Mouse (Mus musculus) large intestine, adult 2 months (tissue): ENCODE data around the gene Bclaf3. TPM values are rescaled to one million over a fixed set of nuclear protein-coding genes. Genes with fewer than 3 reads are reported as not detected.
"Not testable (repeated sequence)": the region's sequence is repeated elsewhere in the genome, so short reads cannot be mapped to it uniquely, and the experiment has no call there.

Experiments
- DNase-seq: peaks from one replicate; pipeline ENCODE4 v3.0.0-alpha.2; 2012; ENCODE audit warnings: low read depth, low spot score
- WGBS: fragments of 180-500 bp; shearing (Covaris S2); methylation state at CpG from one replicate; pipeline ENCODE4 v1.1.7; 2018; 5-methylcytosine and 5-hydroxymethylcytosine counted together
- polyA plus RNA-seq: library from polyadenylated mRNA; depleted of rRNA; stranded (reverse); fragments of >200 nt; gene quantifications from 2 replicates; pipeline ENCODE4 v1.2.3, GENCODE M21; 2012; rRNA removed

The Bclaf3 gene
- polyA plus RNA-seq, result 1.1 and 2.2 TPM in 2 replicates

GRCm38 (mm10) chrX:159526388-159526787 lies at the start of gene Bclaf3:
Gene Bclaf3 (plus strand): TSS chrX:159526688.
- WGBS, result 79% methylated on average over 6 of the region's 6 CpGs
- DNase-seq, result no peak

- WGBS, result 87% methylated on average over 4 of the region's 4 CpGs
- DNase-seq, result not testable (repeated sequence)
Measured at GRCm38 (mm10) chrX:159478243-159478940, 48.1 kb upstream of the Bclaf3 start.

- WGBS, result 74% methylated on average over 1 of the region's 1 CpGs
- no peak for DNase-seq
Measured at GRCm38 (mm10) chrX:159484247-159484646, 42.2 kb upstream of the Bclaf3 start.

- no peak for DNase-seq
- WGBS, result 50% methylated on average over 2 of the region's 2 CpGs
Measured at GRCm38 (mm10) chrX:159503181-159503580, 23.3 kb upstream of the Bclaf3 start.

- no peak for DNase-seq
- 55% methylated on average over 19 of the region's 19 CpGs for WGBS
Measured at GRCm38 (mm10) chrX:159508331-159509036, 18.0 kb upstream of the Bclaf3 start.

- WGBS, result 72% methylated on average over 4 of the region's 4 CpGs
- no peak for DNase-seq
Measured at GRCm38 (mm10) chrX:159509042-159509441, 17.4 kb upstream of the Bclaf3 start.

- DNase-seq, result no peak
- 77% methylated on average over 19 of the region's 19 CpGs for WGBS
Measured at GRCm38 (mm10) chrX:159509847-159510715, 16.4 kb upstream of the Bclaf3 start.

GRCm38 (mm10) chrX:159510716-159511051 lies 15.8 kb upstream of the Bclaf3 start:
- DNase-seq, result no peak
- WGBS, result 77% methylated on average over 9 of the region's 9 CpGs

GRCm38 (mm10) chrX:159515599-159515998 lies 10.9 kb upstream of the Bclaf3 start:
- no peak for DNase-seq
- WGBS, result 86% methylated on average over 6 of the region's 6 CpGs

GRCm38 (mm10) chrX:159521780-159522179 lies 4.7 kb upstream of the Bclaf3 start:
- WGBS, result 66% methylated on average over 3 of the region's 3 CpGs
- DNase-seq, result no peak

- DNase-seq, result no peak
Measured at GRCm38 (mm10) chrX:159522651-159523050, 3.8 kb upstream of the Bclaf3 start.

GRCm38 (mm10) chrX:159532427-159532810 lies 5.9 kb downstream of the Bclaf3 start:
- DNase-seq, result peak; percentile 76
- WGBS, result 29% methylated on average over 38 of the region's 38 CpGs

More at GRCm38 (mm10) chrX:159522651-159523050, 3.8 kb upstream of the Bclaf3 start:
- 62% methylated on average over 4 of the region's 4 CpGs for WGBS

GRCm38 (mm10) chrX:159532811-159533462 lies 6.4 kb downstream of the Bclaf3 start:
- DNase-seq, result no peak
- WGBS, result 32% methylated on average over 29 of the region's 56 CpGs

- 90% methylated on average over 18 of the region's 18 CpGs for WGBS
- DNase-seq, result no peak
Measured at GRCm38 (mm10) chrX:159541936-159542335, 15.4 kb downstream of the Bclaf3 start.

GRCm38 (mm10) chrX:159547093-159547492 lies 20.6 kb downstream of the Bclaf3 start:
- 94% methylated on average over 5 of the region's 5 CpGs for whole genome bisulfite sequencing
- no peak for DNase-seq

- 81% methylated on average over 7 of the region's 7 CpGs for WGBS
- not testable (repeated sequence) for DNase-seq
Measured at GRCm38 (mm10) chrX:159584738-159585137, 58.2 kb downstream of the Bclaf3 start.

- 52% methylated on average over 1 of the region's 1 CpGs for WGBS
- no peak for DNase-seq
Measured at GRCm38 (mm10) chrX:159591633-159592032, 65.1 kb downstream of the Bclaf3 start.

GRCm38 (mm10) chrX:159597502-159597901 lies 71.0 kb downstream of the Bclaf3 start:
- DNase-seq, result no peak
- WGBS, result 71% methylated on average over 1 of the region's 1 CpGs

GRCm38 (mm10) chrX:159604832-159605231 lies 78.3 kb downstream of the Bclaf3 start:
- WGBS, result 43% methylated on average over 2 of the region's 2 CpGs
- DNase-seq, result no peak

GRCm38 (mm10) chrX:159606936-159607335 lies 80.4 kb downstream of the Bclaf3 start:
- WGBS, result 46% methylated on average over 6 of the region's 6 CpGs
- DNase-seq, result no peak
